Mouse (Mus musculus): ENCODE measurements around the gene Tspan4. TPM values are rescaled to one million over a fixed set of nuclear protein-coding genes. Genes with fewer than 3 reads are reported as not detected.

Gene Tspan4
- polyA plus RNA-seq, 1 experiment from 2014 or later, result 78.2 TPM

- no peaks in the 10 kb centered on the region for H3K27me3 ChIP-seq (replicated peaks; ENCODE audit: control insufficient read depth, insufficient read depth, low read length)
- DNase-seq (ENCODE audit: low spot score) (no peak), ATAC-seq (replicated peaks; ENCODE audit: low FRiP score) (no peak)
- H3K4me3 ChIP-seq (ENCODE audit: low read depth, low read length), result no peak overlapping the region
- peaks cover 12% of the 10 kb centered on the region; the same call in 1 of the 2 replicates for H3K36me3 ChIP-seq (ENCODE audit: control insufficient read depth, insufficient read depth, low read length)
- no peak overlapping the region for H3K27ac ChIP-seq (ENCODE audit: low read depth, low read length)
- H3K9me3 ChIP-seq (ENCODE audit: control insufficient read depth, low read length), result no peaks in the 10 kb centered on the region
- peaks cover 17% of the 10 kb centered on the region; the same call in 1 of the 2 replicates for H3K4me1 ChIP-seq (replicated peaks; ENCODE audit: control insufficient read depth, insufficient read depth, low read length)
- no peak overlapping the region for H3K9ac ChIP-seq (ENCODE audit: low read depth, low read length)
- no peak overlapping the region for H3K4me2 ChIP-seq
- WGBS, result 90% methylated on average over 5 of the region's 5 CpGs
Measured at GRCm38 (mm10) chr7:141510196-141510595, 35.2 kb downstream of the Tspan4 start.

- Histone ChIP-seq H3K36me3 (ENCODE audit: control insufficient read depth, insufficient read depth, low read length) (peaks cover 13% of the 10 kb centered on the region; the same call in 1 of the 2 replicates), H3K9ac (ENCODE audit: low read depth, low read length) (no peak overlapping the region), H3K9me3 (ENCODE audit: control insufficient read depth, low read length) (no peaks in the 10 kb centered on the region), H3K27ac (ENCODE audit: low read depth, low read length) (no peak overlapping the region), H3K4me1 (replicated peaks; ENCODE audit: control insufficient read depth, insufficient read depth, low read length) (peaks cover 17% of the 10 kb centered on the region; the same call in 1 of the 2 replicates), H3K27me3 (replicated peaks; ENCODE audit: control insufficient read depth, insufficient read depth, low read length) (no peaks in the 10 kb centered on the region), H3K4me2 (no peak overlapping the region), H3K4me3 (ENCODE audit: low read depth, low read length) (no peak overlapping the region)
- 76% methylated on average over 8 of the region's 8 CpGs for WGBS
- no peak for ATAC-seq (replicated peaks; ENCODE audit: low FRiP score)
- no peak for DNase-seq (ENCODE audit: low spot score)
Measured at GRCm38 (mm10) chr7:141510681-141511191, 35.7 kb downstream of the Tspan4 start.

GRCm38 (mm10) chr7:141517638-141518037 is 42.6 kb downstream of the Tspan4 start:
- 0 out of 2 replicates have a peak overlapping the region, but pooled peaks have one; percentile 28 for H3K9ac ChIP-seq (ENCODE audit: low read depth, low read length)
- H3K4me1 ChIP-seq (replicated peaks; ENCODE audit: control insufficient read depth, insufficient read depth, low read length), result peaks cover 13% of the 10 kb centered on the region
- no peak overlapping the region for H3K4me2 ChIP-seq
- no peak overlapping the region for H3K4me3 ChIP-seq (ENCODE audit: low read depth, low read length)
- no peak for DNase-seq (ENCODE audit: low spot score)
- H3K27me3 ChIP-seq (replicated peaks; ENCODE audit: control insufficient read depth, insufficient read depth, low read length), result no peaks in the 10 kb centered on the region
- no peak overlapping the region for H3K27ac ChIP-seq (ENCODE audit: low read depth, low read length)
- H3K9me3 ChIP-seq (ENCODE audit: control insufficient read depth, low read length), result no peaks in the 10 kb centered on the region
- WGBS, result 76% methylated on average over 4 of the region's 4 CpGs
- peak; percentile 42; the same call in 1 of the 2 replicates for ATAC-seq (replicated peaks; ENCODE audit: low FRiP score)
- peaks cover 6% of the 10 kb centered on the region; the same call in 1 of the 2 replicates for H3K36me3 ChIP-seq (ENCODE audit: control insufficient read depth, insufficient read depth, low read length)

GRCm38 (mm10) chr7:141518296-141518695 is 43.3 kb downstream of the Tspan4 start:
- ATAC-seq (replicated peaks; ENCODE audit: low FRiP score) (no peak), DNase-seq (ENCODE audit: low spot score) (no peak)
- no peak overlapping the region for H3K9ac ChIP-seq (ENCODE audit: low read depth, low read length)
- 88% methylated on average over 5 of the region's 5 CpGs for WGBS
- peaks cover 13% of the 10 kb centered on the region for H3K4me1 ChIP-seq (replicated peaks; ENCODE audit: control insufficient read depth, insufficient read depth, low read length)
- no peaks in the 10 kb centered on the region for H3K27me3 ChIP-seq (replicated peaks; ENCODE audit: control insufficient read depth, insufficient read depth, low read length)
- H3K4me2 ChIP-seq, result no peak overlapping the region
- peaks cover 6% of the 10 kb centered on the region; the same call in 1 of the 2 replicates for H3K36me3 ChIP-seq (ENCODE audit: control insufficient read depth, insufficient read depth, low read length)
- H3K4me3 ChIP-seq (ENCODE audit: low read depth, low read length), result no peak overlapping the region
- H3K27ac ChIP-seq (ENCODE audit: low read depth, low read length), result no peak overlapping the region
- H3K9me3 ChIP-seq (ENCODE audit: control insufficient read depth, low read length), result no peaks in the 10 kb centered on the region

- H3K27me3 ChIP-seq (replicated peaks; ENCODE audit: control insufficient read depth, insufficient read depth, low read length), result no peaks in the 10 kb centered on the region
- no peak overlapping the region for H3K4me2 ChIP-seq
- H3K36me3 ChIP-seq (ENCODE audit: control insufficient read depth, insufficient read depth, low read length), result peaks cover 3% of the 10 kb centered on the region; the same call in 1 of the 2 replicates
- H3K4me3 ChIP-seq (ENCODE audit: low read depth, low read length), result no peak overlapping the region
- H3K9me3 ChIP-seq (ENCODE audit: control insufficient read depth, low read length), result no peaks in the 10 kb centered on the region
- no peak overlapping the region for H3K27ac ChIP-seq (ENCODE audit: low read depth, low read length)
- no peak for DNase-seq (ENCODE audit: low spot score)
- peak; percentile 88 for ATAC-seq (replicated peaks; ENCODE audit: low FRiP score)
- 43% methylated on average over 3 of the region's 3 CpGs for WGBS
- H3K4me1 ChIP-seq (replicated peaks; ENCODE audit: control insufficient read depth, insufficient read depth, low read length), result peaks cover 13% of the 10 kb centered on the region
- H3K9ac ChIP-seq (ENCODE audit: low read depth, low read length), result no peak overlapping the region
Measured at GRCm38 (mm10) chr7:141518926-141519325, 43.9 kb downstream of the Tspan4 start.

GRCm38 (mm10) chr7:141519795-141520194 is 44.8 kb downstream of the Tspan4 start:
- H3K27ac ChIP-seq (ENCODE audit: low read depth, low read length), result no peak overlapping the region
- DNase-seq (ENCODE audit: low spot score), result no peak
- peaks cover 13% of the 10 kb centered on the region for H3K4me1 ChIP-seq (replicated peaks; ENCODE audit: control insufficient read depth, insufficient read depth, low read length)
- ATAC-seq (replicated peaks; ENCODE audit: low FRiP score), result no peak
- no peak overlapping the region for H3K4me3 ChIP-seq (ENCODE audit: low read depth, low read length)
- peaks cover 3% of the 10 kb centered on the region; the same call in 1 of the 2 replicates for H3K36me3 ChIP-seq (ENCODE audit: control insufficient read depth, insufficient read depth, low read length)
- H3K9me3 ChIP-seq (ENCODE audit: control insufficient read depth, low read length), result no peaks in the 10 kb centered on the region
- H3K9ac ChIP-seq (ENCODE audit: low read depth, low read length), result no peak overlapping the region
- WGBS, result 70% methylated on average over 1 of the region's 1 CpGs
- no peak overlapping the region for H3K4me2 ChIP-seq
- no peaks in the 10 kb centered on the region for H3K27me3 ChIP-seq (replicated peaks; ENCODE audit: control insufficient read depth, insufficient read depth, low read length)

GRCm38 (mm10) chr7:141523007-141523406 is 48.0 kb downstream of the Tspan4 start:
- no peak for DNase-seq (ENCODE audit: low spot score)
- H3K27me3 ChIP-seq (replicated peaks; ENCODE audit: control insufficient read depth, insufficient read depth, low read length), result no peaks in the 10 kb centered on the region
- H3K4me1 ChIP-seq (replicated peaks; ENCODE audit: control insufficient read depth, insufficient read depth, low read length), result peaks cover 11% of the 10 kb centered on the region
- no peak for ATAC-seq (replicated peaks; ENCODE audit: low FRiP score)
- no peak overlapping the region for H3K4me2 ChIP-seq
- 63% methylated on average over 4 of the region's 4 CpGs for WGBS
- no peaks in the 10 kb centered on the region for H3K9me3 ChIP-seq (ENCODE audit: control insufficient read depth, low read length)
- no peak overlapping the region for H3K9ac ChIP-seq (ENCODE audit: low read depth, low read length)
- H3K36me3 ChIP-seq (ENCODE audit: control insufficient read depth, insufficient read depth, low read length), result peaks cover 4% of the 10 kb centered on the region; the same call in 1 of the 2 replicates
- H3K4me3 ChIP-seq (ENCODE audit: low read depth, low read length), result no peak overlapping the region
- H3K27ac ChIP-seq (ENCODE audit: low read depth, low read length), result no peak overlapping the region

- Histone ChIP-seq H3K9ac (ENCODE audit: low read depth, low read length) (no peak overlapping the region), H3K4me1 (replicated peaks; ENCODE audit: control insufficient read depth, insufficient read depth, low read length) (peaks cover 2% of the 10 kb centered on the region; the same call in 1 of the 2 replicates), H3K36me3 (ENCODE audit: control insufficient read depth, insufficient read depth, low read length) (peaks cover 12% of the 10 kb centered on the region), H3K4me3 (ENCODE audit: low read depth, low read length) (no peak overlapping the region), H3K4me2 (no peak overlapping the region), H3K27ac (ENCODE audit: low read depth, low read length) (no peak overlapping the region), H3K9me3 (ENCODE audit: control insufficient read depth, low read length) (no peaks in the 10 kb centered on the region), H3K27me3 (replicated peaks; ENCODE audit: control insufficient read depth, insufficient read depth, low read length) (no peaks in the 10 kb centered on the region)
- WGBS, result 87% methylated on average over 4 of the region's 4 CpGs
- ATAC-seq (replicated peaks; ENCODE audit: low FRiP score) (no peak), DNase-seq (ENCODE audit: low spot score) (no peak)
Measured at GRCm38 (mm10) chr7:141524271-141524670, 49.2 kb downstream of the Tspan4 start.
